Mouse (Mus musculus): ENCODE measurements at regions not wholly inside any gene's neighbourhood (a gene's known extent, or its start where the extent isn't known, plus 50 kb on each side); places are given as distances from the start of the nearest gene placed in this dataset.
A peak's percentile ranks its signal among the peaks of the same experiment; 100 is the strongest.

GRCm38 (mm10) chr12:10573381-10573780 lies 182.8 kb downstream of the Rdh14 start:
- DNase-seq, result no peak

GRCm38 (mm10) chr12:10582840-10583614 lies 192.5 kb downstream of the Rdh14 start:
- DNase-seq, result no peak

GRCm38 (mm10) chr12:10584026-10584425 lies 193.5 kb downstream of the Rdh14 start:
- DNase-seq, result no peak

GRCm38 (mm10) chr12:10589537-10589936 lies 199.0 kb downstream of the Rdh14 start:
- DNase-seq, result peak; percentile 47

- peak; percentile 65 for DNase-seq
These were observed 207.6 kb downstream of the Rdh14 start for GRCm38 (mm10) chr12:10597976-10598746.

- no peak for DNase-seq
These were observed 209.5 kb downstream of the Rdh14 start for GRCm38 (mm10) chr12:10600111-10600510.

GRCm38 (mm10) chr12:10618319-10618718 lies 227.7 kb downstream of the Rdh14 start:
- DNase-seq, result no peak

GRCm38 (mm10) chr12:10620541-10620940 lies 230.0 kb downstream of the Rdh14 start:
- no peak for DNase-seq

GRCm38 (mm10) chr12:10638591-10638990 lies 248.0 kb downstream of the Rdh14 start:
- no peak for DNase-seq

- DNase-seq, result no peak
These were observed 264.1 kb downstream of the Rdh14 start for GRCm38 (mm10) chr12:10654466-10655184.

GRCm38 (mm10) chr12:10655185-10655544 lies 264.6 kb downstream of the Rdh14 start:
- DNase-seq, result no peak

GRCm38 (mm10) chr12:10658826-10659225 lies 268.3 kb downstream of the Rdh14 start:
- DNase-seq, result no peak

- no peak for DNase-seq
These were observed 296.2 kb downstream of the Rdh14 start for GRCm38 (mm10) chr12:10686747-10687146.

Data from thymus, postnatal 4 days (tissue).